Mouse (Mus musculus) neural tube, embryonic 14.5 days (tissue): Measurements from ENCODE around the gene Olfr68. TPM values are rescaled to one million over a fixed set of nuclear protein-coding genes. Genes with fewer than 3 reads are reported as not detected.
"Not testable (repeated sequence)": the region's sequence is repeated elsewhere in the genome, so short reads cannot be mapped to it uniquely, and the experiment has no call there.

Experiments used
- ATAC-seq: fragments of 200-750 bp; cut with Nextera tagmentation; 2 replicates; pipeline ENCODE4 v1.8.0; 2017; ENCODE audit warnings: low read depth, mild to moderate bottlenecking, moderate TSS enrichment, moderate library complexity
- H3K27ac ChIP-seq: fragments of 300-500 bp; sonication (generic); 2 replicates; pipeline ENCODE4 v1.5.1; 2014; ENCODE audit warnings: low read depth, mild to moderate bottlenecking, control low read depth, low read length, moderate library complexity, mixed read lengths
- H3K27me3 ChIP-seq: fragments of 300-500 bp; sonication (generic); 2 replicates; pipeline ENCODE4 v1.6.1; 2014; ENCODE audit warnings: low read length; ENCODE audit not compliant: control insufficient read depth, insufficient read depth
- H3K36me3 ChIP-seq: fragments of 300-500 bp; sonication (generic); 2 replicates; pipeline ENCODE4 v1.6.1; 2014; ENCODE audit warnings: low read length, mixed read lengths; ENCODE audit not compliant: control insufficient read depth, insufficient read depth
- H3K4me1 ChIP-seq: fragments of 300-500 bp; sonication (generic); 2 replicates; pipeline ENCODE4 v1.6.1; 2014; ENCODE audit warnings: low read length; ENCODE audit not compliant: control insufficient read depth, insufficient read depth
- H3K4me2 ChIP-seq: fragments of 300-500 bp; sonication (generic); 2 replicates; pipeline ENCODE4 v1.6.1; 2014; ENCODE audit warnings: mild to moderate bottlenecking, low read depth, low read length, control low read depth
- H3K4me3 ChIP-seq: fragments of 300-500 bp; sonication (generic); 2 replicates; pipeline ENCODE4 v1.5.1; 2014; ENCODE audit warnings: low read depth, low read length, control low read depth, mixed read lengths
- H3K9ac ChIP-seq: fragments of 300-500 bp; sonication (generic); replicated peaks from 2 replicates; pipeline ENCODE4 v1.6.1; 2014; ENCODE audit warnings: low read depth, mild to moderate bottlenecking, control low read depth, low read length, mixed read lengths
- H3K9me3 ChIP-seq: fragments of 300-500 bp; sonication (generic); 2 replicates; pipeline ENCODE4 v1.6.1; 2016; ENCODE audit warnings: low read length; ENCODE audit not compliant: control insufficient read depth
- WGBS: fragments of 180-500 bp; shearing (Covaris S2); extraction: QIAGEN DNeasy Blood & Tissue Kit; methylation state at CpG from one replicate; pipeline ENCODE4 v1.1.7; 2014; 5-methylcytosine and 5-hydroxymethylcytosine counted together
- polyA plus RNA-seq: library from polyadenylated mRNA; unstranded; fragments of >200 nt; fragmentation: Nextera tagmentation; extraction: Ambion mirVana; gene quantifications from 2 replicates; pipeline ENCODE4 v1.2.1, GENCODE M21; 2014

The Olfr68 gene
- polyA plus RNA-seq, 1 experiment from 2014 or later = not detected

DNA sequence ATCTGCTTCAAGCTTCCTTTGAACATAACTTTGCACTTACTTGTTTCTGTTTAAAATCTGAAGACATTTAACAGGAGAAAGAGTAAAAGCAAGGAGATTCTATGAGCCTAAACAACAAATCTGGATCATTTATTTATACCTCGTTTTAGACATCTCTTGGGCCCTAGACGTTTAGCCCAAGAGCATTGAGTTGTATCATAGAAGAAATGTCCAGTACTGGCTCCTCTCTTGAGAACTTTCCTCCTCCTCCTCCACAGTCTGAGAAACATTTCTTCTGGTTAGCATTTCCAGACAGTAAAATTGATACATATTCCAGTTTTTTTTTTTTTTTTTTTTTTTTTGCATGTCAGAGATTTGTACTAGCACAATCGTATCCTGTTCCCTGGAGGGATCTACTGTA, 12.2 kb upstream of the Olfr68 start, which contains the start of gene Olfr67:
Olfr67 (minus strand) TSS at position 101 of the 400 bp plus-strand sequence.
- Histone ChIP-seq H3K4me1 (no peaks in the 10 kb centered on the region), H3K4me2 (no peak within 1 kb of the TSS), H3K27me3 (no peaks in the 10 kb centered on the region), H3K9ac (no peak within 1 kb of the TSS), H3K9me3 (no peaks in the 10 kb centered on the region), H3K36me3 (no peaks in the 10 kb centered on the region), H3K27ac (no peak within 1 kb of the TSS), H3K4me3 (no peak within 1 kb of the TSS)
- ATAC-seq = no peak
- 83% methylated on average over 3 of the region's 3 CpGs for WGBS

DNA sequence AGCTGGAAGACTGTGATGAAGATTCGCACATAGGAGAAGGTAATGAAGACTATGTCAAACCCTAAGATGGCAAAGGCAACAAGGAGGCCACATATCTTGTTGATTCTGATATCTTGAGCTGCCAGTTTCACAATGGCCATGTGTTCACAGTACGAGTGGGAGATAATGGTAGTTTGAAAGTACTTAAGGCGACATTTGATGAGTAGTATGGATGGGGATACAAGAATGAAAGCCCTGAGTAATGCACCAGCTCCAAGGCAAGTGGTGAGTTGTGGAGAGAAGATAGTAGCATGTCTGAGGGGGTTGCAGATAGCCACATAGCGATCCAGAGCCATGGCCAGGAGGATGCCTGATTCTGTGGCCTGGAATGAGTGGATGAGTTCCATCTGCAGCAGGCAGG, 1.8 kb downstream of the Olfr68 start:
- not testable (repeated sequence) for H3K9me3 ChIP-seq, H3K36me3 ChIP-seq, H3K4me1 ChIP-seq, H3K4me2 ChIP-seq, H3K4me3 ChIP-seq, H3K27me3 ChIP-seq, ATAC-seq, H3K9ac ChIP-seq, H3K27ac ChIP-seq
- WGBS = 94% methylated on average over 4 of the region's 4 CpGs

DNA sequence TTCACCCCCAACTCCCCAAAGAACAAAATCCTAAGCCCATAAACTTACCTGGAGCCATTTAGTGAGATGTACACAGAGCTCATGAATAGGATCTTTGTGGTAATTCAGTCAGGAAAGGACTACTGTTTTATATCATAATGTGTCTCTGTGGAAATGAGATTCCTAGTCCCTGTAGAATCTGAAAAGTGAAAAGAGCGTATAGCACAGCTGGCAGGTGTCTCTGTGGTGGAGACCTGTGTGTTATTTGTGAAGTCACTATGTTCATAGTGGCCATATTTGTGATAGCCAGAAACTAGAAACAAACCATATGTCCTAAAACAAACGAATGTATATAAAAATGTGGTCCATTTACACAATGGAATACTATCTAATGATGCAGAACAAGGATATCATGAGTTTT, 8.0 kb downstream of the Olfr68 start, which contains the start of gene Olfr69:
Olfr69 (minus strand) TSS at position 101 of the 400 bp plus-strand sequence.
- Histone ChIP-seq H3K9me3 (no peaks in the 10 kb centered on the region), H3K9ac (no peak within 1 kb of the TSS), H3K4me3 (no peak within 1 kb of the TSS), H3K4me1 (no peaks in the 10 kb centered on the region), H3K27ac (no peak within 1 kb of the TSS), H3K27me3 (no peaks in the 10 kb centered on the region), H3K36me3 (no peaks in the 10 kb centered on the region), H3K4me2 (no peak within 1 kb of the TSS)
- 81% methylated on average over 2 of the region's 2 CpGs for WGBS
- no peak for ATAC-seq

DNA sequence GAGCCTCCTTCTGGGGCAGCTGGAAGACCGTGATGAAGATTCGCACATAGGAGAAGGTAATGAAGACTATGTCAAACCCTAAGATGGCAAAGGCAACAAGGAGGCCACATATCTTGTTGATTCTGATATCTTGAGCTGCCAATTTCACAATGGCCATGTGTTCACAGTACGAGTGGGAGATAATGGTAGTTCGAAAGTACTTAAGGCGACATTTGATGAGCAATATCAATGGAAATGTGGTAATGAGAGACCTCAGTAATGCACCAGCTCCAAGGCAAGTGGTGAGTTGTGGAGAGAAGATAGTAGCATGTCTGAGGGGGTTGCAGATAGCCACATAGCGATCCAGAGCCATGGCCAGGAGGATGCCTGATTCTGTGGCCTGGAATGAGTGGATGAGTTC, 11.8 kb downstream of the Olfr68 start:
- H3K4me1 ChIP-seq, H3K9me3 ChIP-seq, ATAC-seq, H3K27me3 ChIP-seq, H3K4me3 ChIP-seq, H3K36me3 ChIP-seq, H3K4me2 ChIP-seq, H3K27ac ChIP-seq, H3K9ac ChIP-seq: not testable (repeated sequence)
- 95% methylated on average over 6 of the region's 6 CpGs for whole genome bisulfite sequencing

DNA sequence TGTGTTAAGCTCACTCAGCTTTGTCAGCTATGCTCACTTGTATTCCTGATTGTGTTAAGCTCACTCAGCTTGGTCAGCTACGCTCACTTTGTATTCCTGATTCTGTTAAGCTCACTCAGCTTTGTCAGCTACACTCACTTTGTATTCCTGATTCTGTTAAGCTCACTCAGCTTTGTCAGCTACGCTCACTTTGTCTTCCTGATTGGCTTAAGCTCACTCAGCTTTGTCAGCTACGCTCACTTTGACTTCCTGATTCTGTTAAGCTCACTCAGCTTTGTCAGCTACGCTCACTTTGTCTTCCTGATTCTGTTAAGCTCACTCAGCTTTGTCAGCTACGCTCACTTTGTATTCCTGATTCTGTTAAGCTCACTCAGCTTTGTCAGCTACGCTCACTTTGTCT, 17.3 kb downstream of the Olfr68 start:
- WGBS = 83% methylated on average over 6 of the region's 6 CpGs
- H3K4me2 ChIP-seq, H3K4me1 ChIP-seq, H3K36me3 ChIP-seq, H3K27me3 ChIP-seq, H3K27ac ChIP-seq, H3K9me3 ChIP-seq, ATAC-seq, H3K4me3 ChIP-seq, H3K9ac ChIP-seq: not testable (repeated sequence)

DNA sequence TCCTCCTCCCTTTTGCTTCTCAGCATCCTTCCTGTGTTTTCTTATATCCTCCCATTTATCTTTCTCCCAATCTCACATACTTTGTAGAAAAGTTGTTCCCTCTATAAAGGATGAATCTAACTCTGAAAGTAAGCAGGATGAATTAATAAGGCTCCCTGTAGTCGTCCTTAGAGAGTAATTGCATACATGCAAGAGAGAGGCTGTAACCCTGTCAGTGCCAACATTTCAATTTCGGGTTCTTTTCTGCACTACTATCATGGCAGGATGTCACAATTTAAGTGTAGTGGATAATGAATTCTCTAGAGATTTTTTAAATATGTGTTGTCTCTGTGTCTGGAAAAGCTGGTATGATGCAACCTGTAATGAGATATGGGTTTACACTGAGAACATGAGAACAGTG, 22.3 kb downstream of the Olfr68 start, which contains the start of gene Olfr630:
Olfr630 (minus strand) TSS at position 101 of the 400 bp plus-strand sequence.
- no peak for ATAC-seq
- Histone ChIP-seq H3K4me1 (no peaks in the 10 kb centered on the region), H3K9me3 (no peaks in the 10 kb centered on the region), H3K27me3 (no peaks in the 10 kb centered on the region), H3K36me3 (no peaks in the 10 kb centered on the region), H3K4me2 (no peak within 1 kb of the TSS), H3K4me3 (no peak within 1 kb of the TSS), H3K27ac (no peak within 1 kb of the TSS), H3K9ac (no peak within 1 kb of the TSS)
- WGBS = 49% methylated on average over 2 of the region's 2 CpGs

DNA sequence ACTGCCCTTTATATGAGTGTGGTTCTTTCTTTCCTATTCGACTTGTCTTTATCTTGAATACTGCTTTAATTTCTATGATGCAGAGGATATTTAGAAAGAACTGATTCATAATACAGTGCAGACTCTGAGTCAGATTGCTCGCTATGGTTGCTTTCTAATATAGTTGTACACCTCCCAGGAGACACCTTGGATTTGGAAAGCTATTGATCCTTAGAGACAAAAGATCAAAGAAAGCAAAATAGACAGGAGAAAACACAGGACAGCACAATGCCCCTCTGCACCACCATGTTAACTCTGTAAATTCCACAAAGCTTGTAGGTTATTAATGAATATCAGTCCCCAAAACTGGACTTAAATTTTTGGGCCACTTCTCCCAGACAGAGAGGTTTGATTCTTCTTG, 34.7 kb downstream of the Olfr68 start, which contains the start of gene Olfr629:
Olfr629 (minus strand) TSS at position 101 of the 400 bp plus-strand sequence.
- Histone ChIP-seq H3K4me1 (no peaks in the 10 kb centered on the region), H3K27me3 (no peaks in the 10 kb centered on the region), H3K9ac (no peak within 1 kb of the TSS), H3K4me3 (no peak within 1 kb of the TSS), H3K9me3 (no peaks in the 10 kb centered on the region), H3K27ac (no peak within 1 kb of the TSS), H3K4me2 (no peak within 1 kb of the TSS), H3K36me3 (no peaks in the 10 kb centered on the region)
- WGBS = 82% methylated on average over 2 of the region's 2 CpGs
- no peak for ATAC-seq

DNA sequence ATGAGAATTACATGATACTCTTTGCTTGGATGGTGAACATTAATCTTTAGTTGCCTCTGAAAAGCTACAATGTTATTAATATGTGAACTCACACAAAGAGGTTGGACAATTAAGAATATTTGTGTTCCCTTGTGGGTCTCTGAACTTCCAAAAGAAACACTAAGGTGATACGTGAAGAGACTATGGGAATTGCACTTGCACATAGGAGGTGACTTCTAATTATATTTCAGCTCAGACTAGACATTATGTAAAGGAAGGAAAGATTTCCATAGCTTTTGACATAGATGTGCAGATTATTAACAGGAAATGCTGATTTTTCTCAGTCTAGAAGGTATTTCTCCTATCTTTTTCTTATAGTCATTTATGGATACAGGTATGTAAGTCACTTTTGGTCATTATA, 49.4 kb downstream of the Olfr68 start, which contains the start of gene Olfr628:
Olfr628 (plus strand) TSS at position 301 of the 400 bp plus-strand sequence.
- Histone ChIP-seq H3K4me1 (no peaks in the 10 kb centered on the region), H3K4me2 (no peak within 1 kb of the TSS)
- WGBS = 94% methylated on average over 1 of the region's 1 CpGs

More for the DNA sequence above, 49.4 kb downstream of the Olfr68 start, which contains the start of gene Olfr628:
- Histone ChIP-seq H3K4me3 (no peak within 1 kb of the TSS), H3K27me3 (no peaks in the 10 kb centered on the region), H3K36me3 (no peaks in the 10 kb centered on the region), H3K9ac (no peak within 1 kb of the TSS), H3K9me3 (no peaks in the 10 kb centered on the region), H3K27ac (no peak within 1 kb of the TSS)
- no peak for ATAC-seq
